8 mouse cellular contexts compared by ENCODE assay signal in the genomic region with DNA sequence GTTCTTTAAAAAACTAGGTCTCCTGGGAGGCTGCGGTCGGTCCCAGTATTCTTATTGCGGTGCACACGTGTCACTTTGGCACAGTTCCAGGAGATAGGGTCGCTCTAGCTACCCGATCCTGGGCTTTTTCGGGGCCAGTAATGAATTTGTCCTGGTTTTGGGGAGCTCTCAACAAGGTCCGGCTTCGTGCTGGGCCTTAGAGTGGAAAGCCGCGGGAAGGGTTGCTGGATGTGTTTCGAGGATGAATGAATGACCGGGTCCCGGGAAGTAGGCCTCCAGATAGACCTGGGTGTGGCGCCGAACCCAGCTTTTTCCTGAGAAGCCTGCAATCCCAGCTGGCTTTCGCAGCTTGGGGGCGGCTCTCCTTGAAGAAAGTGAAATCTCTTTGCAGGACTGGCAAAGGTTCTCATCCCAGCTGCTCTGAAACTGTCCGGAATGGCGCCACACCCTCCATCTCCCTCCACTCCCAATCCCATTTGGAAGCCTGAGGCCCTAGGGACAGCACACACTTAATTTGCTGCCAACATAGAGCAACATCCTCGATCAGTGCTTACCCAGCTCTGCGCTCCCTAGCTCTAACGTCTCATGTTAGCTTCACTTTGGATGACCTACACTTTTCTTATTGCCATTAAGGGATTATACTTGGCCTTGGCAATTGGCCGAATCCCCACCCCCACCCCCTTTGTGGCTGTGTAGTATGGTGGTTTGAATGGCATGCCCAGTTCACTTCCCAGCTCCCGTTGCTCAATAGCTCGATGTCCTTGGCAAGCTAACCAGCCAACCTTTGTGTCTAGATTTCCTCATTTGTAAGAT. TPM values are rescaled to one million over a fixed set of nuclear protein-coding genes. Genes with fewer than 3 reads are reported as not detected.
DNase-seq lines count a peak whose midpoint lies in the region; ATAC-seq and TF ChIP-seq lines count a peak whose summit lies in the region.

No protein-coding gene starts in this region.

- TF ChIP-seq EP300 in lung, postnatal 0 days (IDR thresholded peaks at IDR 0.05), result no peak

- H3K4me2 ChIP-seq in embryonic facial prominence, embryonic 11.5 days (ENCODE audit: low read depth, low read length), result peak overlapping the region; percentile 81
- H3K4me2 ChIP-seq in lung, postnatal 0 days (replicated peaks; ENCODE audit: low read depth, low read length), result peak overlapping the region; percentile 93

- H3K27ac ChIP-seq in embryonic facial prominence, embryonic 11.5 days (replicated peaks; ENCODE audit: low read depth, low read length), result no peak overlapping the region; the same call in 1 of the 2 replicates
- peak overlapping the region; percentile 80 for H3K27ac ChIP-seq in lung, postnatal 0 days (ENCODE audit: low read length)

- H3K9ac ChIP-seq in embryonic facial prominence, embryonic 11.5 days (replicated peaks; ENCODE audit: low read length), result peak overlapping the region; percentile 89
- peak overlapping the region; percentile 90 for H3K9ac ChIP-seq in lung, postnatal 0 days (replicated peaks; ENCODE audit: low read depth)

- peaks cover 39% of the 10 kb centered on the region for H3K36me3 ChIP-seq in C2C12 (ENCODE audit: control insufficient read depth, insufficient read depth)
- H3K36me3 ChIP-seq in embryonic facial prominence, embryonic 11.5 days (replicated peaks; ENCODE audit: control insufficient read depth, insufficient read depth, low read depth, low read length), result peaks cover 12% of the 10 kb centered on the region
- peaks cover 25% of the 10 kb centered on the region for H3K36me3 ChIP-seq in lung, postnatal 0 days (ENCODE audit: insufficient read depth, low read length)

- H3K4me1 ChIP-seq in embryonic facial prominence, embryonic 11.5 days (ENCODE audit: control insufficient read depth, insufficient read depth, low read length), result no peaks in the 10 kb centered on the region
- no peaks in the 10 kb centered on the region for H3K4me1 ChIP-seq in lung, postnatal 0 days (ENCODE audit: insufficient read depth, low read depth, low read length)

- peak overlapping the region; percentile 96 for H3ac ChIP-seq in C2C12 (ENCODE audit: control insufficient read depth, insufficient read length, low read depth)

- DNase-seq in ZHBTc4 (ENCODE audit: low read depth, low spot score), result peak; percentile 81
- peak; percentile 15 for DNase-seq in embryonic facial prominence, embryonic 11.5 days (ENCODE audit: low spot score)
- peak; percentile 48 for DNase-seq in heart, adult 8-10 months (ENCODE audit: low spot score)
- peak; percentile 28 for DNase-seq in kidney, adult 9 months
- peak; percentile 52 for DNase-seq in lung, postnatal 0 days (ENCODE audit: low spot score)
- DNase-seq in right cerebral cortex, adult 2 months (ENCODE audit: low spot score in 2 of 2), result peak; percentile 14 to 28
- no peak for DNase-seq in T-cell, adult 2 months (ENCODE audit: low spot score)

- H3K79me3 ChIP-seq in C2C12 (ENCODE audit: low read depth), result peaks cover 47% of the 10 kb centered on the region

- 0 out of 2 replicates have a peak, but pooled peaks have one; percentile 13 for ATAC-seq in embryonic facial prominence, embryonic 11.5 days (replicated peaks; ENCODE audit: insufficient number of reproducible peaks, low FRiP score, low TSS enrichment, low read depth)
- peak; percentile 26 for ATAC-seq in lung, postnatal 0 days

- H3K4me3 ChIP-seq in C2C12 (ENCODE audit: insufficient read depth, poor library complexity, severe bottlenecking), result peak overlapping the region; percentile 100
- peak overlapping the region; percentile 94 for H3K4me3 ChIP-seq in embryonic facial prominence, embryonic 11.5 days (ENCODE audit: low read depth, low read length)
- H3K4me3 ChIP-seq in lung, postnatal 0 days (ENCODE audit: low read depth, low read length), result peak overlapping the region; percentile 79

- H3K79me2 ChIP-seq in C2C12 (ENCODE audit: control insufficient read depth, insufficient read depth), result peaks cover 59% of the 10 kb centered on the region

- no peaks in the 10 kb centered on the region for H3K9me3 ChIP-seq in embryonic facial prominence, embryonic 11.5 days (replicated peaks; ENCODE audit: control insufficient read depth, low read length)
- no peaks in the 10 kb centered on the region for H3K9me3 ChIP-seq in lung, postnatal 0 days (ENCODE audit: low read length)

- TF ChIP-seq CTCF in C2C12 (IDR thresholded peaks at IDR 0.05; ENCODE audit: control insufficient read depth, insufficient read depth, insufficient read length), result no peak
- no peak for TF ChIP-seq CTCF in lung, postnatal 0 days (IDR thresholded peaks at IDR 0.05)

- 12% methylated on average over 26 of the region's 26 CpGs for WGBS in embryonic facial prominence, embryonic 11.5 days
- WGBS in lung, postnatal 0 days, result 6% methylated on average over 26 of the region's 26 CpGs

- H3K27me3 ChIP-seq in C2C12 (ENCODE audit: control insufficient read depth, insufficient read depth, insufficient read length), result no peaks in the 10 kb centered on the region
- H3K27me3 ChIP-seq in embryonic facial prominence, embryonic 11.5 days (ENCODE audit: control insufficient read depth, insufficient read depth, low read length), result no peaks in the 10 kb centered on the region
- no peaks in the 10 kb centered on the region for H3K27me3 ChIP-seq in lung, postnatal 0 days (replicated peaks; ENCODE audit: insufficient read depth, low read length)

TF ChIP-seq in C2C12, 6 proteins besides CTCF, POLR2A, EP300 and RAD21:
- TF ChIP-seq MAX (IDR thresholded peaks at IDR 0.05) (peak; percentile 72), FOSL1 (IDR thresholded peaks at IDR 0.05; ENCODE audit: insufficient read depth, low read length, poor library complexity, severe bottlenecking) (no peak), USF1 (IDR thresholded peaks at IDR 0.05; ENCODE audit: low read depth) (peak; percentile 49), CEBPB (IDR thresholded peaks at IDR 0.05; ENCODE audit: low read depth) (peak; percentile 70)

RNA-seq across cellular contexts. Expression of a gene that starts 0.8 kb away (rescaled TPM):
- polyA plus RNA-seq in C2C12 (2012; fragmentation: generic; extraction: Trizol), result 346 TPM
- 171 and 185 TPM in 2 replicates for polyA plus RNA-seq in embryonic facial prominence, embryonic 11.5 days (2014; fragmentation: Nextera tagmentation; extraction: Ambion mirVana)
- total RNA-seq in heart, adult 8-10 months (2022), result 10 to 100 TPM; 25.5 to 31.1 (median 28.2) TPM
- polyA plus RNA-seq in lung, postnatal 0 days (2015; fragmentation: Nextera tagmentation; extraction: Ambion mirVana), result 72.9 and 75.0 TPM in 2 replicates

RNA-seq across cellular contexts. Expression of a gene that starts 23.2 kb away (rescaled TPM):
- 57.0 TPM for polyA plus RNA-seq in C2C12 (2012; fragmentation: generic; extraction: Trizol)
- polyA plus RNA-seq in embryonic facial prominence, embryonic 11.5 days (2014; fragmentation: Nextera tagmentation; extraction: Ambion mirVana), result 122 and 136 TPM in 2 replicates
- total RNA-seq in heart, adult 8-10 months (2022), result 10 to 100 TPM; 59.3 to 66.6 (median 63.0) TPM
- polyA plus RNA-seq in lung, postnatal 0 days (2015; fragmentation: Nextera tagmentation; extraction: Ambion mirVana), result 113 and 118 TPM in 2 replicates

RNA-seq across cellular contexts. Expression of a gene that starts 23.4 kb away (rescaled TPM):
- polyA plus RNA-seq in C2C12 (2012; fragmentation: generic; extraction: Trizol), result 10.1 TPM
- polyA plus RNA-seq in embryonic facial prominence, embryonic 11.5 days (2014; fragmentation: Nextera tagmentation; extraction: Ambion mirVana), result 47.0 and 51.7 TPM in 2 replicates
- under 1 TPM in 1 of 4 experiments, not detected in 3; 0.44 TPM for total RNA-seq in heart, adult 8-10 months (2022)
- polyA plus RNA-seq in lung, postnatal 0 days (2015; fragmentation: Nextera tagmentation; extraction: Ambion mirVana), result 0.87 and 1.0 TPM in 2 replicates

RNA-seq across cellular contexts. Expression of a gene that starts 28.7 kb away (rescaled TPM):
- polyA plus RNA-seq in C2C12 (2012; fragmentation: generic; extraction: Trizol), result 2.7 TPM
- polyA plus RNA-seq in embryonic facial prominence, embryonic 11.5 days (2014; fragmentation: Nextera tagmentation; extraction: Ambion mirVana), result 6.8 and 7.1 TPM in 2 replicates
- total RNA-seq in heart, adult 8-10 months (2022), result 10 to 100 TPM; 25.6 to 34.8 (median 30.1) TPM
- 3.2 and 3.4 TPM in 2 replicates for polyA plus RNA-seq in lung, postnatal 0 days (2015; fragmentation: Nextera tagmentation; extraction: Ambion mirVana)

RNA-seq across cellular contexts. Expression of a gene that starts 46.9 kb away (rescaled TPM):
- 10.4 TPM for polyA plus RNA-seq in C2C12 (2012; fragmentation: generic; extraction: Trizol)
- polyA plus RNA-seq in embryonic facial prominence, embryonic 11.5 days (2014; fragmentation: Nextera tagmentation; extraction: Ambion mirVana), result 11.1 and 12.1 TPM in 2 replicates
- total RNA-seq in heart, adult 8-10 months (2022), result 10 to 100 TPM in 1 of 4 experiments, 1 to 10 TPM in 3; 5.4 to 10.1 (median 7.3) TPM
- polyA plus RNA-seq in lung, postnatal 0 days (2015; fragmentation: Nextera tagmentation; extraction: Ambion mirVana), result 13.3 and 14.1 TPM in 2 replicates
